Mouse (Mus musculus): Measurements from ENCODE around the gene Akap17b. TPM values are rescaled to one million over a fixed set of nuclear protein-coding genes. Genes with fewer than 3 reads are reported as not detected.

Akap17b gene
- polyA plus RNA-seq, 1 experiment: 0.32 TPM

DNA sequence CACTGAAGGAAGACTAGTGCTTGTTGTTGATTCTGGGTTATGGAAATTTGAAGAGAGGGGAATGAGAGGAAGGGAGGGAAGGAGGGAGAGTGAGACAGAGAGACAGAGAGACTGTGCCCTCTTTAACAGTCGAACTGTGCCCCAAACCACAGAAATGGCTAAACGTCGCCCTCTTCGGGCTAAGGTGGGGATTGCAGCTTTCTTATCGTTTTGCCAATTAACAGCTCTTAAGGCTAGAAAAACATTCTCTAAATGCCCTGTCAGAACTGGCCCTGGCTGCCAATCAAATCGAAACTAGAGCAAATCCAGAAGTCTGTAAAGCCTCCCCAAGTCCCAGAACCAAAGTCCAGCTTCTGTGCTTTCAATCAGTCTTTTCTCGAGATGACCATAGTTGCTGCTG is 83.5 kb downstream of the Akap17b start:
- Histone ChIP-seq H3K27me3 (ENCODE audit: control insufficient read depth, insufficient read depth, insufficient read length) (no peaks in the 10 kb centered on the region), H3K36me3 (ENCODE audit: control insufficient read depth, insufficient read depth) (no peaks in the 10 kb centered on the region), H3K4me3 (no peak overlapping the region), H3K79me2 (ENCODE audit: control insufficient read depth, insufficient read depth) (no peaks in the 10 kb centered on the region), H3K4me2 (ENCODE audit: low read depth) (peak overlapping the region; percentile 57), H3ac (ENCODE audit: control insufficient read depth, insufficient read length) (no peak overlapping the region)
- no peak for TF ChIP-seq TCF3 (IDR thresholded peaks at IDR 0.05; ENCODE audit: insufficient read length, low read depth)
- TF ChIP-seq USF1 (IDR thresholded peaks at IDR 0.05; ENCODE audit: low read depth): no peak
- TF ChIP-seq POLR2A (IDR thresholded peaks at IDR 0.05; ENCODE audit: insufficient read length, low read depth): no peak
- TF ChIP-seq MAX (IDR thresholded peaks at IDR 0.05; ENCODE audit: low read depth): no peak
- no peak for TF ChIP-seq MYOD1 (IDR thresholded peaks at IDR 0.05; ENCODE audit: control insufficient read depth in 1 of 3, insufficient read length in 2 of 3, low read depth in 2 of 3)
- TF ChIP-seq POLR2AphosphoS2 (IDR thresholded peaks at IDR 0.05; ENCODE audit: insufficient read length, low read depth): no peak
- no peak for TF ChIP-seq CEBPB (IDR thresholded peaks at IDR 0.05; ENCODE audit: insufficient read depth, poor library complexity, severe bottlenecking)
- TF ChIP-seq TCF12 (IDR thresholded peaks at IDR 0.05; ENCODE audit: insufficient read depth, poor library complexity, severe bottlenecking): no peak
- no peak for TF ChIP-seq SRF (IDR thresholded peaks at IDR 0.05; ENCODE audit: control insufficient read depth, insufficient read length, low read depth)
- TF ChIP-seq MYOG (IDR thresholded peaks at IDR 0.05; ENCODE audit: control insufficient read depth in 1 of 3, insufficient read depth in 1 of 3, insufficient read length in 2 of 3, low read depth in 2 of 3): no peak
- no peak for TF ChIP-seq REST (IDR thresholded peaks at IDR 0.05; ENCODE audit: insufficient read depth, insufficient read length)
- no peak for TF ChIP-seq E2F4 (IDR thresholded peaks at IDR 0.05; ENCODE audit: insufficient read depth)

DNA sequence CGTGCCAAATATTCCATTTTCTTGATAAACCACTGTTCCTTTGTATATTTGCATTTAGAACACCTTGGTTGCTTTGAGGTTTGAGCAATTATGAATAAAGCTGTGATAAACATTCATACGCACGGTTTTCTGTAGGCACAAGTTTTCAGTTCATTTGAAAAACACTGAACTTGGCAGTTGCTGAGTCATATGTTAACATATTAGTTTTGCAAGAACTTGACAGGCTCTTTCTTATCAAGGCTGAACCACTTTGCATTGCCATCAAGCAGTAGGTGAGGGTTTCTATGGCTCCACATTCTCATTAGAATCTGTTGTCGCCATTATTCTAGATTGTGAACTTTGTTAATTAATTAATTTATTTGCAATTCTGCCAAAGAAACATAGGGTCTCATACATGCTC is 85.0 kb downstream of the Akap17b start:
- Histone ChIP-seq H3K79me2 (ENCODE audit: control insufficient read depth, insufficient read depth) (no peaks in the 10 kb centered on the region), H3K36me3 (ENCODE audit: control insufficient read depth, insufficient read depth) (no peaks in the 10 kb centered on the region), H3K4me2 (ENCODE audit: low read depth) (no peak overlapping the region), H3K27me3 (ENCODE audit: control insufficient read depth, insufficient read depth, insufficient read length) (no peaks in the 10 kb centered on the region), H3K4me3 (no peak overlapping the region), H3ac (ENCODE audit: control insufficient read depth, insufficient read length) (no peak overlapping the region)
- TF ChIP-seq MYOG (IDR thresholded peaks at IDR 0.05; ENCODE audit: control insufficient read depth in 1 of 3, insufficient read depth in 1 of 3, insufficient read length in 2 of 3, low read depth in 2 of 3) (no peak), CEBPB (IDR thresholded peaks at IDR 0.05; ENCODE audit: insufficient read depth, poor library complexity, severe bottlenecking) (no peak), MAX (IDR thresholded peaks at IDR 0.05; ENCODE audit: low read depth) (no peak), POLR2A (IDR thresholded peaks at IDR 0.05; ENCODE audit: insufficient read length, low read depth) (no peak)

Other genes starting within 250 kb of the Akap17b start
- not detected for gene Gm6268, start 244.1 kb downstream of the Akap17b start, polyA plus RNA-seq (2012; fragmentation: generic; extraction: Trizol)
- gene Gm14569, start 153.6 kb downstream of the Akap17b start, polyA plus RNA-seq (2012; fragmentation: generic; extraction: Trizol): not detected
- gene Pgrmc1, start 47.2 kb downstream of the Akap17b start, polyA plus RNA-seq (2012; fragmentation: generic; extraction: Trizol): 43.9 TPM
- gene Slc25a43, start 98.3 kb upstream of the Akap17b start, polyA plus RNA-seq (2012; fragmentation: generic; extraction: Trizol): 1.1 TPM
- gene Slc25a5, start 150.3 kb upstream of the Akap17b start, polyA plus RNA-seq (2012; fragmentation: generic; extraction: Trizol): 684 TPM
- gene Ube2a, start 228.5 kb upstream of the Akap17b start, polyA plus RNA-seq (2012; fragmentation: generic; extraction: Trizol): 52.1 TPM
- gene C330007P06Rik, start 228.7 kb upstream of the Akap17b start, polyA plus RNA-seq (2012; fragmentation: generic; extraction: Trizol): 6.6 TPM